Mouse (Mus musculus) adrenal gland, postnatal 4 days (tissue): ENCODE results near the gene Fbxo47. TPM values are rescaled to one million over a fixed set of nuclear protein-coding genes. Genes with fewer than 3 reads are reported as not detected.

Experiments used
- DNase-seq, 2 experiments: peaks; one replicate each; pipeline ENCODE4 v3.0.0; 2021 to 2022; ENCODE audit warnings: low spot score in 2 of 2, mixed read lengths in 2 of 2
- total RNA-seq, 2 experiments: library from RNA; stranded (reverse); gene quantifications; 2 replicates each; pipeline ENCODE4 v1.2.3; 2021

Gene Fbxo47
- total RNA-seq, 2 experiments from 2014 or later: 1.2 to 1.8 TPM

- DNase-seq: no peak
These were observed 50.6 kb downstream of the Fbxo47 start for GRCm38 (mm10) chr11:97833352-97833751.

- no peak for DNase-seq
These were observed 52.0 kb downstream of the Fbxo47 start for GRCm38 (mm10) chr11:97832001-97832400.

- no peak for DNase-seq
These were observed 53.5 kb downstream of the Fbxo47 start for GRCm38 (mm10) chr11:97830501-97830900.

- peak in 1 of 2 experiments; percentile 1 for DNase-seq
These were observed 54.0 kb downstream of the Fbxo47 start for GRCm38 (mm10) chr11:97829913-97830476.

- DNase-seq: no peak
These were observed 54.6 kb downstream of the Fbxo47 start for GRCm38 (mm10) chr11:97829365-97829764.

GRCm38 (mm10) chr11:97827654-97828053 is 56.3 kb downstream of the Fbxo47 start:
- no peak for DNase-seq

GRCm38 (mm10) chr11:97826414-97826813 is 57.5 kb downstream of the Fbxo47 start:
- DNase-seq: no peak

GRCm38 (mm10) chr11:97825971-97826370 is 58.0 kb downstream of the Fbxo47 start:
- DNase-seq: no peak

GRCm38 (mm10) chr11:97825295-97825694 is 58.7 kb downstream of the Fbxo47 start:
- no peak for DNase-seq

- no peak for DNase-seq
These were observed 59.1 kb downstream of the Fbxo47 start for GRCm38 (mm10) chr11:97824895-97825294.

- DNase-seq: no peak
These were observed 59.8 kb downstream of the Fbxo47 start for GRCm38 (mm10) chr11:97824168-97824567.

GRCm38 (mm10) chr11:97822840-97823603 is 60.9 kb downstream of the Fbxo47 start:
- DNase-seq: no peak

GRCm38 (mm10) chr11:97821401-97822064 is 62.4 kb downstream of the Fbxo47 start:
- no peak for DNase-seq

GRCm38 (mm10) chr11:97820840-97821239 is 63.1 kb downstream of the Fbxo47 start:
- no peak for DNase-seq

GRCm38 (mm10) chr11:97819923-97820322 is 64.0 kb downstream of the Fbxo47 start:
- DNase-seq: no peak

GRCm38 (mm10) chr11:97819102-97819501 is 64.9 kb downstream of the Fbxo47 start:
- DNase-seq: no peak

- DNase-seq: no peak
These were observed 65.4 kb downstream of the Fbxo47 start for GRCm38 (mm10) chr11:97818571-97818970.

- DNase-seq: no peak
These were observed 66.0 kb downstream of the Fbxo47 start for GRCm38 (mm10) chr11:97818003-97818402.

GRCm38 (mm10) chr11:97817379-97817778 is 66.6 kb downstream of the Fbxo47 start:
- DNase-seq: no peak

- DNase-seq: no peak
These were observed 67.0 kb downstream of the Fbxo47 start for GRCm38 (mm10) chr11:97816916-97817315.

GRCm38 (mm10) chr11:97816176-97816575 is 67.8 kb downstream of the Fbxo47 start:
- DNase-seq: no peak

GRCm38 (mm10) chr11:97815736-97816135 is 68.2 kb downstream of the Fbxo47 start:
- no peak for DNase-seq
